Mouse (Mus musculus) liver (tissue): ENCODE results near the gene Klf1.
"Not testable (repeated sequence)": the region's sequence is repeated elsewhere in the genome, so short reads cannot be mapped to it uniquely, and the experiment has no call there.

Experiments
- DNase-seq: peaks from one replicate; pipeline ENCODE4 v3.0.0-alpha.2; 2020; ENCODE audit warnings: mixed read lengths

Klf1 gene

DNA sequence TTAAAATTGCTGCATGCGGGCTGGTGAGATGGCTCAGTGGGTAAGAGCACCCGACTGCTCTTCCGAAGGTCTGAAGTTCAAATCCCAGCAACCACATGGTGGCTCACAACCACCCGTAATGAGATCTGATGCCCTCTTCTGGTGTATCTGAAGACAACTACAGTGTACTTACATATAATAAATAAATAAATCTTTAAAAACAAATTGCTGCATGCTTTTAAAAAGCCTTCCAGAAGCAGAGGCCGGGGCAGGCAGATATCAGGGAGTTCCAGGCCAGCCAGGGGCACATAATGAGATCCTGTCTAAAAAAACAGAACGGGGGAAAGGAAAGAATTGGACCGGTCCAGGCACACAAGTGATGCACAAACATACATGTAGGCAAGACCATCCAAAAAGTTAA lies 6.3 kb downstream of the Klf1 start:
- not testable (repeated sequence) for DNase-seq

DNA sequence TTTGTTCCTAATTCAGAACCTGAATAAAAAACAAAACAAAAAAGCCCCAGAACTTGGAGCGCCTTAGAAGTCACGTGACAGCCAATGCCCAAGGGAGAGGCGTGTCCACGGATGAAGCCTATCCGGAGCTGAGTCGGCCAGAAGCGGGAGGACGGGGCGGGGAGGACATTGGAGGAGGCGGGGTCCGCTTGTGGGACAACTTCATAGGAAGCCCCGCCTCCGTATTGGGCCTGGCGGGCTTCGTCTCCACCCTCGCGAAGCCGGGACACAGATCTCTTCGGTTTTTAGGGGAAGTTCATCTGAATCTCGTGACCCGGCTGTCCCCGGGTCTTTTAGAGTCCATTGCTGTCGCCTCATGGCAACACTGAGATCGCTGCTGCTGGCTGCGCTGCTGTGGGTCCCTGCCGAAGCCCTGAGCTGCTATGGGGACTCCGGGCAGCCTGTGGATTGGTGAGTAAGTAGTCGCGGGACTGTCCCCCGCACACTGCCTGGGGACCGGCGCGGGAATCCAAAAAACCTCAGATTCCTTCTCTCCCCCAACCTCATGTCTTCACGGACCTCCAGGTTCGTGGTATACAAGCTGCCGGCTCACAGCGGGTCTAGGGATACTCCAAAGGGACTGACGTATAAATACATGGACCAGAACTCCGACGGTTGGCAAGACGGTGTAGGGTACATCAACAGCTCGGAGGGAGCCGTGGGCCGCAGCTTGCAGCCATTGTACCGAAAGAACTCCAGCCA lies 6.9 kb downstream of the Klf1 start, which contains the start of gene Dnase2a:
Gene Dnase2a (plus strand): TSS at position 140 of the 741 bp plus-strand sequence.
- DNase-seq, result peak; percentile 99

DNA sequence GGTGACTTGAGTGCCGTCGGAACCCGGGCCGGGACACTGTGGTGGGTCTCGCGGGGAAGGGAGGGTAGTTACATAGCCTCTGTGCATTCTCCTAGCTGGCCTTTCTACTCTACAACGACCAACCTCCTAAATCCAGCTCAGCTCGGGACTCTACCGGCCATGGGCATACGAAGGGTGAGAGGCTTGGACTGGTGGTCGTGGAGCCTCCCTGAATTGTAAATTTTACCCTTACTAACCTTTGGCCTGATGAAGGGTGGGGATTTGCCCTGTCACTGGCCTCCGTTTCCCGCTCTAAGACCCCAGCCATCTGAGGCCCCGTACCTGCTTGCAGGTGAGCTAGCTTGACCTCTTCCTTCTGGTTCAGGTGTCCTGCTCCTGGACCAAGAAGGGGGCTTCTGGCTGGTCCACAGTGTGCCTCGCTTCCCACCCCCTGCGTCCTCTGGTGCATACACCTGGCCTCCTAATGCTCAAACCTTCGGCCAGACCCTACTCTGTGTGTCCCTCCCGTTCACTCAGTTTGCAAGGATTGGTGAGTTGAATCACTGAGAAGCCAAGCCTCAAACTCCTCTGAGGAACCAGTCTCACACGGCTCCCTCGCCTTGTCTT lies 7.5 kb downstream of the Klf1 start:
- DNase-seq, result no peak

DNA sequence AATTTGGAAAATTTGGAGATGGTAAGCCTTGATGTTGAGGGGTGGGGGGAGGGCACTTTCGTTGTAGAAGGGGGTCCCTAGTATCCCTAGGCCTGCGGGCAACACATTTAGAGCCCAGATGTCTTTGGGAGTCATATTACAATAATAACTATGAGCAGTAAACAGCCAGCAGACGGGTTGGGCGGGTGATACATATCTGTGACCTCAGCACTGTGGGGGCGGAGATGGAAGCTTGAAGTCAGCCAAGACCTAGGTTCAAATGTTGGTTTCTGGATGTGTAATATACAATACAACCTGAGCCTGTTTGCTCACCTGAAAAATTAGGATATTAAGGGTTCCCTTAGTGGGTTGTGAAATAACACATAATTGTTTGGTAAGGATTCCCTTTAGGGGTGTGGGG lies 8.2 kb downstream of the Klf1 start:
- DNase-seq, result peak; percentile 56

DNA sequence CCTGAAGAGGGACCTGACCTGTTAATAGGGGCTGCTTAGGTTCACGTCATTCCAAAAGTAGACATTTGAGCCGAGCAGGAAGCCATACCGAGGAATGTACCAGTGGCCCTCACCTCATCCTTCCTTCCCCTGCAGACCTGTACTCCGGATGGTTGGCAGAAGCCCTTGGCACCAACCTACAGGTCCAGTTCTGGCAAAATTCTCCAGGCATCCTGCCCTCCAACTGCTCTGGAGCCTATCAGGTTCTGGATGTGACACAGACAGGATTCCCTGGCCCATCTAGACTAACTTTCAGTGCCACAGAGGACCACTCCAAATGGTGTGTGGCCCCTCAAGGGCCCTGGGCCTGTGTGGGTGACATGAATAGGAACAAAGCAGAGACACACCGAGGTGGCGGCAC lies 8.8 kb downstream of the Klf1 start:
- DNase-seq, result no peak

DNA sequence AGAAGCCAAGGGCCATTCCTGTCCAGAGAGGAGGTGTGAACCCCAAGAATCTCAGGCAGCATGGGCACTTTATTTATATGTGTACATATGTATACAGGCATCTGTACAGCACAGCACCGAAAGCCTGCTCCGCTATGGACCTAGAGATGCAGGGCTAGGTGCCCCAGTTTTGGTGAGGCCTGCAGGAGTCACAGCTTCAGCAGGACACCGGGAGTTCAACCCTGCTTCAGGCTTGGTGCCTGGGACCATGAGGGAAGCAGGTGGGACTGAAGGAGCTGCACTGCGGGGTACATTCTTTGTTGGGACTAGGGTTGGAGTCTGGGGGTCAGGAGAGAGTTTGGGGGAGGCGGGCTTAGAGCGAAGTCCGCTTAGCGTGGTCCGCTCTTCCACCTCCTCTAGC lies 10.1 kb downstream of the Klf1 start:
- no peak for DNase-seq

DNA sequence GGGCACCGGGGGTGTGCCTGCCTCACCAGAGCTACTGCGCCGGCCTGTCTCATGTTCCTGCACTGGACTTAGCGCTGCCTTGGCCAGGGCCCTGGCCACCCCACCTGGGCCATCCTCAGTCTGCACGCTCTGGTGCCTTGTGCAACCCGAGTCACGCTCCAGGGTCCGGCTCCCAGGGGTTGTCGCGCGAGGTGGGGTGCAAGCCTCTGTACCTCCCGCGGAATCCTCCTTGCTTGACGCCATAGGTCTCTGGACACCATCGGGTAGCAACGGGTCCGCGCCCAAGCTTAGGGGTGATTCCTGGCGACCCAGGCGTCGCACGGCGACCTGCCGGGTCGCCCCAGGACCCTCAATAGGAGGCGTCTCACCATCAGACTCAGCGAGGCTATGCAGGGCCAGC lies 10.7 kb downstream of the Klf1 start:
- no peak for DNase-seq

DNA sequence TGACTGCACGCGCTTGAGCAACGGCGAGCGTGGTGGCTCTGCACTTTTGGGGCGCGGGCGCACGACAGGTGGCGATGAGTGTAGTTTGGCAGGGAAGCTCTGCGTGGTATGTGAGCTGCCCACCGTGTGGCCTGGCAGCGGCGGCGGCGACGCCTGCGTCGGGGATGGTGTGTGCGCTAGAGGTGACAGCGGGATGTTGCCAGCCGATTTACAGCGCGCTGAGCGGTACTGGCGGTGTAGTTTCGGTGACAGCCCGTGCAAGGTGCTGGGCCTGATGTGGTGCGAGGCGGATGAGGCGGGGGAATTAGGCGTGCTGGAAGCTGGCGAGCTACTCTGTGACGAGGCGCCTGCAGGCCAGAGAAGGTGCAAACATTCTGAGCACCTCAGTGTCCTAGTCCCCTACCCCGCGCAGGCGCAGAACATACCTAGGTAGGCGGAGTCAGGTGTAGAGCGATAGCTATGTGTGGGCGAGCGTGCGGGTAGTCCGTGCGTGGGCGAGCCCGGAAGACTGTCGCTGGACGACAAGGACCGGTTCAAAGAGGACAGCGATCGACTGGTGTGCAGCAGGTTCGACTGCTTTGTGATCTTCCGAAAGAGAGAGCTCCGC lies 11.3 kb downstream of the Klf1 start:
- peak; percentile 91 for DNase-seq

DNA sequence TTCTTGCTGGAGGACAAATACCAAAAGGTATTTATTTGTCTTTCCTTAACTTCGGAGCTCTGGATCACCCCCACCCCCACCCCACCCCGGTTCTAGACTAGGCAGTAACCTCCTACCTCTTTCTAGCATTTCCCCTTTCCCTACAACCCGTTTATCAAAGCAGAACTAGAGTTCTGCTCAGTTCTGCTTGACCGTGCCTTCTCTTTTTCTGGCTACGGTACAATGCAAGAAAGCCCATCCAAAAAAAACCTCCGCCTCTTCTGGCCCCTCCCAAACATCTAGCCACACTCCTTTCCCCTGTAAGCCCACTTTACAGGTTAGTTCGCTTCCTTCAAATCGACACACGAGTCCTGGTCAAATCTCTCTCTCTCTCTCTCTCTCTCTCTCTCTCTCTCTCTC lies 11.8 kb downstream of the Klf1 start:
- DNase-seq, result no peak

DNA sequence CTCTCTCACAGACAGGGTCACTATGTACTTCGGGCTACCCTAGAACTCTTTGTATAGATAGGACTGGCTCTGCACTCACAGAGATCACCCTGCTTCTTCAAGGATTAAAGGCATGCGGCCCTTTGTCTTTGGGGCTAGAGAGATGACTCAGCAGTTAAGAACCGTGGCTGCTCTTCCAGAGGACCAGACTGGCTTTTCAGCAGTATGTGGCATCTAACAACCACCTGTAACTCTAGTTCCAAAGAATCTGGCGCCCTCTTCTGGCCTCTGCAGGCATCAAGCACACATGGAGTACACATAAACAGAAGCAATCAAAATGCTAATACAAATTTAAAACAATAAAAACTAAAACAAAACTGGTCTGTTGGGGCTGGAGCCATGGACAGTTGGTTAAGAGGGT lies 12.2 kb downstream of the Klf1 start:
- peak; percentile 80 for DNase-seq

DNA sequence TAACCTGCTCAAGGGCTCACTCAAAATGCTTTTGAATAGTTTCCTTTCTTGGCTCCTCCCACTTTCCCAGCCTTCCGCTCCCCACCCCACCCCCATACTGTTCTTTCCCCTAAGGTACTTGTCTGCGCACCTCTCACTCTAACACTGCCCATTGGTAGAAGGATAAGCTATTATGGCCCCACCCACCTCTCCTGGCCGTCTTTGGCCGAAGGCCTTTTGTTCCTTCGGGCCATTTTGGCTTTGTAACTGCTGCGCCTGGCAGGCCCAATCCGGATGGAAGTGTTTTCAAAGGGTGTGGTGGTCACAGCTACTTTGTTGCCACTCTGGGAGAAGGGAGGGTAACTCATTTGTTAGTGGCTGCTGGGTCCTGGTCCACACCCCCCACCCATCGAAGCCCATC lies 13.5 kb downstream of the Klf1 start:
- no peak for DNase-seq

DNA sequence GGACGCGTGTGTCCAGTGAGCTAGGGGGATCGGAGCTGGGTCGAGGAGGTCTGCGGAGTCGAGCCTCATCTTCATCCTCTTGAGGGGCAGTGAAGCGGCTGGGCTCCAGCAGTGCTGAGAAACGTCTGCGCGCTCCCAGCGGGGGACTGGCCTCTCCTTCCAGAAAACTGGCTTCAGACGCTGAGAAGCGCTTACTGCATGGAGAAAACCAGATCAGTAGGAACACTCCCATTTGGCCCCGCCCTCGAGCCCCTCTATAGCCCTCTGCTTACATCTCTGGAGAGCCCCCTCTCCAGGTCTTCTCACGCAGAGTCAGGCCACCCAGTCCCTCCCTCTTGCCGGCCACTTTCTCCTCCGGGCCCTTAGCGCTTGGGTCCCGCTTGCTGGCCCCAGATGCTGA lies 16.1 kb downstream of the Klf1 start:
- no peak for DNase-seq

DNA sequence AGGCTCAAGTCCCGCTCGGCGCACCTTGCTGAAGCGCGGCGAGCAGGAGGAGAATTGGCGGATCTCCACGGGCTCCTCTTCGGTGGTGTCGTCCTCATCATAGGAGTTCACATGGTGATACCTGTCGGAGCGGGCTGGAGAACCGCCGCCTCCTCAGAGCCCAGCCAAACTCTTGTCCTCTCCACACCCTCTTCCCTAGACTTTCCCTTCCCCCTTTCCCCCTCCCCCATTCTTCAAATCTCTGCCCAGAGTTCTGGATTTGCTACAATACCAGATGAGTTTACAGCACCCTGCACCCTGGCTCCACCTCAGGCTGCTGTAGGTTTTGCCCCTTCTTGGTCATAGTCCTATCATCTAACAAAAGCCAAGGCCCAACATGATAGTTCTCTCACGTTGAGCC lies 16.9 kb downstream of the Klf1 start:
- no peak for DNase-seq

DNA sequence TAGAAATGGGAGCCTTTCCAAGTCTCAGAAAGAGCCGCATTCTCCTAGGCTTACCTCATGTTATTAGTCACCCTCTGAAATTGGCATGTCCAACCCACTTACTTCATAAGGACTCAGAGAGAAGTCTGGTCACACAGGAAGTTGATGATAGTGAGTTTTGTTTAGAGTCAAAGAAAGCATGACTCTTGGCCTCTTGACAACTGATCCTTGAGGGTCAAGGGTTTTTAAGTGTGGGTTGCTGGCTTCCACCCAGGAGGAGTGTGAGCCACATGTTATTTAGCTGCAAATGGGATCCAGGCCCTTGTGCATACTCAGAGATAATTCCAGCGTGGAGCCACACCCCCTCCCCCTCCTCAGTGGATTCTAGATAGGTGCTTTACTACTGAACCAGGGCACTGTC lies 19.9 kb downstream of the Klf1 start:
- DNase-seq, result no peak

DNA sequence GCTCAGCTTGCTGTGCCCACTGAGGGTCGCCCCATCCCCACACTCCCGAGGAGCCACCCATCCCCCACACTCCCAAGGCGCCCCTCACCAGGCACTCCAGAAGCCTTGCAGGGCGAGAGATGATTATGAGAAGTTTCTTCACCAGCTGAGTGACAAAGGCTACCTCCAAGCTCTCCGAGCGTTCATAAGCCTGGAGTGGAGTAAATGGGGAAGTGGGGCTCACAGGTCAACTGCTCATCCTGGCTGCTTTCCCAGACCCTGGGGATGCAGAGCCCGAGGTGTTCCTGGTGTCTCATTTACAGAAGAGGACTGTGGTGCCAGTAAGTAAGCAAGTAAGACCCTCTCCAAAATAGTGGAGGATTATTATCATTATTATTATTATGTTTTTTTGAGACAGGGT lies 23.8 kb downstream of the Klf1 start:
- DNase-seq, result no peak

DNA sequence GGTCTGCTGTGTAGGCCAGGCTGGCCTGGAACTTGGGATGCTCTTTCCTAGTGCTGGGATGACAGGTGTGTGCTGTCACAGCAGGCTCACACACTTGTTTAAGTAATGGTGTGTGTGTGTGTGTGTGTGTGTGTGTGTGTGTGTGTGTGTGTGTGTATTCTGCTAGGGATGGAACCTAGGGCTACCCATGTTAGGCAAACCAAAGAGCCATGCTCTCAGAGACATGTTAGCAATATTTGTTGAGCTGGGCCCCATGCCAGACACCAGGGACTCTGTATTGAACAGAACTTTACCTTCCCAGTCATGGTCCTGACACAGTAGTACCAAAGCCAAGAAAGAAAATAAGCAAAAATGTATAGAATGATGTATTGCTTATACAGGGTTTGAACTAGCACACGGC lies 25.8 kb downstream of the Klf1 start:
- no peak for DNase-seq

DNA sequence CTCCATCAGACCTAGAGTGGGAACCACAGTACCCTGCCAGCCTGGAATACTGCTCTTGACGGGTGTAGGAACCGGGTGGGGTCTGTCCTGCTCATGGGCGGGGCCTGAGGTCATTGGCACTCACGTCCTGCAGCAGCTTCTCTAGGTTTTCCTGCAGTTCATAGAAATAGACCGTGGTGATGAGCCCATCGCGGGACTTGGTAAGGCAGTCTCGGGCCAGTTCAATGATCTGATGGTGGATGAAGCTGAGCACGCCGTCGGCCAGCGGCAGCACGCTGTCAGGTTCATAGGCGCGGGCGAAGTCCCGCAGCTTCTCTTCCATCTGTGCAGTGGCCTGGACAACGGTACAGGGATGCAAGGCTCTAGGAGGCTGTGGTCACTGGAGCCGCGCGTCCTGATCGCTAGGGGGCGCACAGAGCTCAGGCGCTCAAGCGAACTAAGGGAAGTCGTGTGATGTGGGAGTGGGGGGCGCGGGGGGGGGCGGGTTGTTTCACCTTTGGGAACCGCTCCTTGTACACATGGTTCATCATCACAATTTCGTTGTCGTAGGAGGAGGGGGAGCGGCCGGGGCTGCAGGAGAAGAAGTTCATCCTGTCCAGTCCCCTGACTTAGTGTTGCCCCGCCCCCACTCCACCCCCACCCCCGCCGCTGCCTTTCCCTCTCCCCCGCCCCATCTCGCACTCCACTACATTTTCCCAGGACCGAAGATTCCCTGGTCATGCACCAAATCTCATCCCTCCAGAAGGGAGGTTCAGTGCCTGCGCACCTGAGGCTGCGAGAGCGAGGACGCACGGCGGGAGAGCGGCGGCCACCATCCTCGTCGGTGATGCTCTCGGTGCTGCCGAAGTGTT lies 27.0 kb downstream of the Klf1 start:
- peak; percentile 79 for DNase-seq

DNA sequence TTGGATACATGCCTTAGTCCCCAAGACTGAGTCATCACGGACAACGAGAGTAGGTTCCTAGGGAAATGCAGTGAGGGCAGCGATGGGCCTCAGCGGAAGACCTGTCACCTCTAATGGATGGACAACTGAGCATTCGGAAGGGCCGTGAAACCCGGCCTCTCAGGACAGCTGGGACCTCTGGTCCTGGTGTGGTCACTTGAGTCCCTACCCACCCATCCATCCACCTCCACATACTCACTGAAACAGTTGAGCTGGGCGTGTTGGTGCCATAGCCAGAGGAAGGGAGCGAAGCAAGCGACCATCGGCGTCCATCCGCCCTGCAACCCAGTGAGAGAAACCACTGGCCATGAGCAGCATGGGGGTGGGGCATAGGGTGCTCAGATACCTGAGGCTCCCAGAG lies 28.9 kb downstream of the Klf1 start:
- no peak for DNase-seq

DNA sequence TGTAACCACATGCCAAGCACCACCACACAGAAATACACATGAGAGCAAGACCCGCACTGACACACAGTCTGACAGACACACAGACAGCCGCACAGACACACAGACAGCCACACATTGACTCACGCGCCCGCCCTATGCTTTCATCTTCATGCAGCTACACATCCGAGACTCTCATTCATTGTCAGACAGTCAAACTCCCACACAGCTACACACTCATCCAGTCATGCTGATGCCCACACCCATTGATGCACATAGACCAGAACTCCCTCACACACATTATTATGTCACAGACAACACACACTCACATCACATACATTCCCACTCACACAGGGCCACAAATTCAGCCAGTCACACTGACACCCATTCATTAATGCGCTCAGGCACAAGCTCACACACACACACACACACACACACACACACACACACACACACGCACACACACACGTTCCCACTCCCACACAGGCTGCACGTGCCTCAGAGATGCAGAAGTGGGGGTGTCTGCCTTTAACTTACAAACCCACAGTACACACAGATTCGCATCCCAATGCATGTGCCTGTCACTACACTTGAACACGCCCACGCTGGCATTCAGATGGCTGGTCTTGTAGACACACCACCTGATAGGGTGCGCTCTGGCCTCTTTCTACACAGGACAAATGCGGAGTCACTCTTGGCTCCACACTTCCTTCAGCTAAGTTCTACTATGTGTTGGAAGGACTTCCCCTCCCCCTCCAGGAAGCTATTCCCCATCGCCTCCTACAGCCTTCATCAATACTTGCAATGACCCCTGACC lies 32.2 kb downstream of the Klf1 start:
- no peak for DNase-seq

DNA sequence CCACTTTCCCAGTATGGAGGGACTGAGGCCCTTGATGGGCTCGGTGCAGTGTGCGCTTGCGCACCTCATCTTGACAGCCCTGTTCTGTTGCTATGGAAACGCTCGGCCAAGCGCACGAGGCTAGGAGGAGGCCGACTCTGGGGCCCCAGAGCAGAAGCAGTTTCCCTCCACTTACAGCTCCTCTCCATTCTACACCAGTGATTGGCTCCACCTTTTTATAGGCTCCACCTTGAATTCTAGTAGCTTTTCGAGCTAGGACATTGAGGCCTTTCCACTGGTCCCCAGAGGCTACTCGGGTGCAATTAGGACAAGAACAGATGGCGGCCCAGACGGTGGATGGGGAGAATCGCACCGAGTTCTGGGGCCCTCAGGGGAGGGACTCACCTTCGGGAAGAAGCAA lies 33.1 kb downstream of the Klf1 start:
- DNase-seq, result no peak

DNA sequence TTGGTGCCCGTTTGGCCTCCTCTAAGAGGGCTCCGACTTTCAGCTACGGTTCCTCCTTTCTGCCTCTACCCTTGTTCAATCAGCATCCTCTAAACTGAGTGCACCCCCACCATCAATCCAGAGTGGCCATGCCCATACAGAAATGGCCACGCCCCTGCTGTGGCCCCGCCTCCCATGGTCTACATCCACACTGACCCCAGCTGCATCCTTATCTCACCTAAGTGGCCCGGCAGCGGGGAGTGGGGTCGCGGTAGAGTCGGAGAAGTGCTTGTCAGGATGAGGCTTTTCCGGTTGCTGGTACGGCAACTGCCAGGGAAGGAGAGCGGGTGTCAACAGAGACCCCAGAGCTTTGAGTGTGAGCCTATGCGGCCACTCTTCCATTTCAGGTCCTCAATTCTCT lies 33.8 kb downstream of the Klf1 start:
- DNase-seq, result no peak
